ENCODE assay signal across 21 mouse cellular contexts in the genomic region with DNA sequence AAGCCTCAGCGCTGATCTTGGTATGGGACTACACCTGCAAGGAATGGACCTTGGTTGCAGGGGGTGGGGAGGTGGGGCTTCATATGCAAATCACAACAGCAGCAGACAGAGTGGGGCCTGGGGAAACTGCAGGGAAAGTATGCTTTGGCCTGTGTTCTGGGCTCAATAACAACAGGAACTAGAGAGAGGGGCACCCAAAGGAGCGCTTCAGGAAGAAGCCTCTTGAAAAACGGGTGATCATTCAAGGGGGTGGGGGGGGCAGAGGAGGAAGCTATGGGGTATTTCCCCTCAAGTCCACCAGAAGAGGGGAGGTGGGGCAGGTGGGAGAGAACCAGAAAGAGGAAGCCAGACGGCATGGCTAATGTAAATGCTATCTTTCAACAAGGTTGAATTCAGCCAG. TPM values are rescaled to one million over a fixed set of nuclear protein-coding genes. Genes with fewer than 3 reads are reported as not detected.
DNase-seq lines count a peak whose midpoint lies in the region; ATAC-seq and TF ChIP-seq lines count a peak whose summit lies in the region.
"Had no signal": no experiment of that assay in that cellular context is flagged by ENCODE, and none has a peak within 500 bp of the region (broad histone marks: within the 10 kb centered on the region; RNA-seq: fewer than 3 reads in every experiment).

No protein-coding gene starts in this region.

- WGBS in forebrain, embryonic 11.5 days = 48% methylated on average over 4 of the region's 4 CpGs
- 51% methylated on average over 4 of the region's 4 CpGs for WGBS in forebrain, embryonic 12.5 days
- WGBS in hindbrain, embryonic 13.5 days = 57% methylated on average over 4 of the region's 4 CpGs
- 52% methylated on average over 4 of the region's 4 CpGs for WGBS in midbrain, postnatal 0 days

- no peaks in the 10 kb centered on the region for H3K36me3 ChIP-seq in forebrain, embryonic 11.5 days (ENCODE audit: control insufficient read depth, insufficient read depth, low read length)
- no peaks in the 10 kb centered on the region for H3K36me3 ChIP-seq in forebrain, embryonic 12.5 days (replicated peaks)
- H3K36me3 ChIP-seq in hindbrain, embryonic 13.5 days = no peaks in the 10 kb centered on the region
- no peaks in the 10 kb centered on the region for H3K36me3 ChIP-seq in midbrain, postnatal 0 days (ENCODE audit: insufficient read depth, low read length)
- H3K36me3 ChIP-seq: embryonic facial prominence, embryonic 15.5 days; heart, embryonic 12.5 days; hindbrain, embryonic 12.5 days had no signal

- no peak for ATAC-seq in forebrain, embryonic 11.5 days (replicated peaks; ENCODE audit: low FRiP score)
- ATAC-seq in forebrain, embryonic 12.5 days (ENCODE audit: low FRiP score) = no peak
- peak; percentile 83 for ATAC-seq in common myeloid progenitor, adult 5-6 weeks (replicated peaks; ENCODE audit: low read depth, poor library complexity, severe bottlenecking)
- ATAC-seq in neutrophil, adult 5-6 weeks (ENCODE audit: extremely low read depth, insufficient number of reproducible peaks, low FRiP score, poor library complexity, severe bottlenecking) = peak; percentile 36; the same call in 1 of the 2 replicates
- ATAC-seq in hindbrain, embryonic 13.5 days (ENCODE audit: low FRiP score) = no peak
- no peak for ATAC-seq in midbrain, postnatal 0 days (ENCODE audit: low FRiP score)

- no peaks in the 10 kb centered on the region for H3K9me3 ChIP-seq in forebrain, embryonic 11.5 days (ENCODE audit: control insufficient read depth, low read length)
- H3K9me3 ChIP-seq in forebrain, embryonic 12.5 days = no peaks in the 10 kb centered on the region
- no peaks in the 10 kb centered on the region for H3K9me3 ChIP-seq in hindbrain, embryonic 13.5 days
- H3K9me3 ChIP-seq in midbrain, postnatal 0 days (ENCODE audit: low read length) = no peaks in the 10 kb centered on the region
- H3K9me3 ChIP-seq: embryonic facial prominence, embryonic 15.5 days; heart, embryonic 12.5 days; hindbrain, embryonic 12.5 days had no signal

- H3K27ac ChIP-seq in forebrain, embryonic 11.5 days (ENCODE audit: low read depth, low read length) = no peak overlapping the region
- no peak overlapping the region for H3K27ac ChIP-seq in forebrain, embryonic 12.5 days
- no peak overlapping the region for H3K27ac ChIP-seq in hindbrain, embryonic 13.5 days
- H3K27ac ChIP-seq in midbrain, postnatal 0 days (ENCODE audit: low read depth, low read length) = no peak overlapping the region
- H3K27ac ChIP-seq: embryonic facial prominence, embryonic 15.5 days; hindbrain, embryonic 12.5 days; kidney, postnatal 0 days; macrophage had no signal

- H3K9ac ChIP-seq in forebrain, embryonic 11.5 days (ENCODE audit: low read length) = no peak overlapping the region
- no peak overlapping the region for H3K9ac ChIP-seq in forebrain, embryonic 12.5 days
- H3K9ac ChIP-seq in hindbrain, embryonic 13.5 days = no peak overlapping the region
- H3K9ac ChIP-seq in midbrain, postnatal 0 days (replicated peaks; ENCODE audit: low read length, poor library complexity, severe bottlenecking) = no peak overlapping the region
- H3K9ac ChIP-seq: embryonic facial prominence, embryonic 15.5 days; heart, embryonic 12.5 days; hindbrain, embryonic 12.5 days had no signal

- TF ChIP-seq CTCF in midbrain, postnatal 0 days (IDR thresholded peaks at IDR 0.05) = no peak

- no peaks in the 10 kb centered on the region for H3K4me1 ChIP-seq in forebrain, embryonic 11.5 days (replicated peaks; ENCODE audit: control insufficient read depth, insufficient read depth, low read length)
- H3K4me1 ChIP-seq in forebrain, embryonic 12.5 days = no peaks in the 10 kb centered on the region
- H3K4me1 ChIP-seq in hindbrain, embryonic 13.5 days (replicated peaks) = no peaks in the 10 kb centered on the region
- no peaks in the 10 kb centered on the region for H3K4me1 ChIP-seq in midbrain, postnatal 0 days (ENCODE audit: insufficient read depth, low read length)
- H3K4me1 ChIP-seq: embryonic facial prominence, embryonic 15.5 days; heart, embryonic 12.5 days; hindbrain, embryonic 12.5 days had no signal

- H3K4me2 ChIP-seq in forebrain, embryonic 11.5 days (ENCODE audit: low read depth, low read length, severe bottlenecking) = no peak overlapping the region
- no peak overlapping the region for H3K4me2 ChIP-seq in forebrain, embryonic 12.5 days
- H3K4me2 ChIP-seq in hindbrain, embryonic 13.5 days = no peak overlapping the region
- H3K4me2 ChIP-seq in midbrain, postnatal 0 days (ENCODE audit: low read depth, low read length, poor library complexity, severe bottlenecking) = no peak overlapping the region
- H3K4me2 ChIP-seq: embryonic facial prominence, embryonic 15.5 days; heart, embryonic 12.5 days; hindbrain, embryonic 12.5 days; midbrain, embryonic 11.5 days had no signal

- no peaks in the 10 kb centered on the region for H3K27me3 ChIP-seq in forebrain, embryonic 11.5 days (ENCODE audit: control insufficient read depth, insufficient read depth, low read length)
- no peaks in the 10 kb centered on the region for H3K27me3 ChIP-seq in forebrain, embryonic 12.5 days
- H3K27me3 ChIP-seq in hindbrain, embryonic 13.5 days = no peaks in the 10 kb centered on the region
- no peaks in the 10 kb centered on the region for H3K27me3 ChIP-seq in midbrain, postnatal 0 days (ENCODE audit: insufficient read depth, low read length)
- H3K27me3 ChIP-seq: embryonic facial prominence, embryonic 15.5 days; heart, embryonic 12.5 days; hindbrain, embryonic 12.5 days had no signal

- peak; percentile 45 for DNase-seq in forebrain, embryonic 11.5 days (ENCODE audit: low spot score)
- peak; percentile 42 to 60 for DNase-seq in B cell, adult 2 months
- no peak for DNase-seq in right cerebral cortex, postnatal 10 days (ENCODE audit: low spot score in 2 of 2)
- no peak for DNase-seq in midbrain, postnatal 0 days (ENCODE audit: low spot score)
- DNase-seq: adrenal gland, postnatal 14 days; cerebellum, adult 8-10 months; cerebellum, postnatal 36 days; heart, postnatal 10 days; kidney, adult 18-20 months; retina, postnatal 1 day had no signal

- no peak overlapping the region for H3K4me3 ChIP-seq in forebrain, embryonic 11.5 days (ENCODE audit: low read depth, low read length)
- H3K4me3 ChIP-seq in forebrain, embryonic 12.5 days (replicated peaks) = no peak overlapping the region
- no peak overlapping the region for H3K4me3 ChIP-seq in hindbrain, embryonic 13.5 days
- H3K4me3 ChIP-seq in midbrain, postnatal 0 days (ENCODE audit: low read depth, low read length) = no peak overlapping the region
- H3K4me3 ChIP-seq: embryonic facial prominence, embryonic 15.5 days; heart, embryonic 12.5 days; hindbrain, embryonic 12.5 days had no signal

RNA-seq across cellular contexts. Expression of a gene that starts 14.0 kb away (rescaled TPM):
- 7.9 and 8.9 TPM in 2 replicates for polyA plus RNA-seq in forebrain, embryonic 11.5 days (2014; fragmentation: Nextera tagmentation; extraction: Ambion mirVana)
- 7.1 and 7.4 TPM in 2 replicates for polyA plus RNA-seq in forebrain, embryonic 12.5 days (2016; fragmentation: Nextera tagmentation; extraction: Ambion mirVana)
- total RNA-seq in common myeloid progenitor, adult 5-6 weeks (2017) = 4.9 and 6.8 TPM in 2 replicates
- total RNA-seq in neutrophil, adult 5-6 weeks (2017) = 13.7 and 20.6 TPM in 2 replicates
- polyA plus RNA-seq in hindbrain, embryonic 13.5 days (2015; fragmentation: Nextera tagmentation; extraction: Ambion mirVana) = 15.2 and 15.3 TPM in 2 replicates
- total RNA-seq in midbrain, postnatal 0 days (2014; rRNA removed) = 18.0 and 23.8 TPM in 2 replicates
- polyA plus RNA-seq in midbrain, postnatal 0 days (2015; fragmentation: Nextera tagmentation; extraction: Ambion mirVana) = 12.0 and 13.2 TPM in 2 replicates

RNA-seq across cellular contexts. Expression of a gene that starts 17.5 kb away (rescaled TPM):
- polyA plus RNA-seq in forebrain, embryonic 11.5 days (2014; fragmentation: Nextera tagmentation; extraction: Ambion mirVana) = 26.3 and 28.7 TPM in 2 replicates
- 23.5 and 28.2 TPM in 2 replicates for polyA plus RNA-seq in forebrain, embryonic 12.5 days (2016; fragmentation: Nextera tagmentation; extraction: Ambion mirVana)
- not detected in 2 replicates for total RNA-seq in common myeloid progenitor, adult 5-6 weeks (2017)
- not detected in 2 replicates for total RNA-seq in neutrophil, adult 5-6 weeks (2017)
- polyA plus RNA-seq in hindbrain, embryonic 13.5 days (2015; fragmentation: Nextera tagmentation; extraction: Ambion mirVana) = 25.3 and 29.5 TPM in 2 replicates
- 25.1 and 30.3 TPM in 2 replicates for total RNA-seq in midbrain, postnatal 0 days (2014; rRNA removed)
- 18.9 and 20.5 TPM in 2 replicates for polyA plus RNA-seq in midbrain, postnatal 0 days (2015; fragmentation: Nextera tagmentation; extraction: Ambion mirVana)
- total RNA-seq: monocyte, adult 5-6 weeks had no signal

Comparison
In these comparisons a context has a peak if more than half of its experiments do, and no peak if none do; other contexts are left out.
1. ATAC-seq: peak in common myeloid progenitor, adult 5-6 weeks (single experiment) and neutrophil, adult 5-6 weeks (single experiment); none in forebrain, embryonic 11.5 days (single experiment), forebrain, embryonic 12.5 days (single experiment), hindbrain, embryonic 13.5 days (single experiment) and midbrain, postnatal 0 days (single experiment).
2. DNase-seq: peak in forebrain, embryonic 11.5 days (single experiment) and B cell, adult 2 months (2 of 2); none in right cerebral cortex, postnatal 10 days (0 of 2) and midbrain, postnatal 0 days (single experiment).